Mouse (Mus musculus) gastrocnemius, postnatal 25 days (tissue): Measurements from ENCODE around the gene Etv3. TPM values are rescaled to one million over a fixed set of nuclear protein-coding genes. Genes with fewer than 3 reads are reported as not detected.
"Not testable (repeated sequence)": the region's sequence is repeated elsewhere in the genome, so short reads cannot be mapped to it uniquely, and the experiment has no call there.

Source experiments
- DNase-seq: peaks from one replicate; pipeline ENCODE4 v3.0.0; 2022
- long read RNA-seq, 2 experiments: library from polyadenylated mRNA; stranded (forward); transcript quantifications; one replicate each; pipeline ENCODE4 v2.0.0; 2021
- total RNA-seq, 2 experiments: library from RNA; stranded (reverse); gene quantifications; 1 replicate in 1 of 2; 2 replicates in 1 of 2; pipeline ENCODE4 v1.2.3; 2021

Gene Etv3
- 1 to 10 TPM; 8.3 to 8.7 TPM for total RNA-seq
- long read RNA-seq, experiment 1 = 0 reads
- long read RNA-seq, experiment 2, partial matches to known transcripts = 0 of 2 reads
- long read RNA-seq, experiment 2, other reads (novel, unspliced or antisense) = 2 of 2 reads

DNA sequence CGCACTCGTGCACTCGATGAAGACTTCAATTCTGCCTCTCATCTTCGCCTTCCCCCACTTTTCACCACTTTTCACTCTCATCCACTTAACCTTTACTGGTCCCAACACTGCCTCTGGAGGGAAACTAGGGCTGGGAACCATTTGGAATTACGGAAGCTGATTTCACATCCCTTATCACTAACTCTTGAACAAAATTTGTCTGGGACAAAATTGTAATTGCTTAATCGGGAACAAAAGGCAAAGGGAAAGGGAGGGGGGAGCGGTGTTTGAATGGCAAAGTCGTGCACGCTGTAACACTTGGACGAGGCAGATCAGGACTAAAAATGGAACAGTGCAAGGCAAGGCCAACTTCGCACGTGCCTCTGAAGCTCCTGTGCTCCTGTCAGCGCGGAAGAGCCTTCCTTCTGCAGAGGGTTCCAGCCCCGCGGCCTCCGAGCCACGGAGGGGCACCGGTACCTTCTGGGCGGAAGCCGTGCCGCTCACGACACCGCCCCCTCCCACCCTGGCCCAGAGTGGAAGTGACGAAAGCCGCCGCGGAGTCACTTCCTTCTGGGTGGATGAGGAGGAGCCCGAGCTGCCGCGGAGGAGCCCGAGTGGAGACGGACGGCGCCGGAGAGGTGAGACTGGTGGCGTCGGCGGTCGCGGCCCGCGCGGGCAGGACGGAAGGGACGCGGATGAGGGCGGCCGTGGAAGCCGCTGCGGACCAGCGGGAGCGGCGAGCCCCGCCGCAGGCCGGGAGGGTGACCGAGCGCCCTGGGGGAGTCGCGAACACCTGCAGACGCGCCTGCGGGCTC is at the start of gene Etv3:
TSS of gene Etv3 (plus strand) at position 365 of the 794 bp plus-strand sequence.
- DNase-seq = peak; percentile 88

DNA sequence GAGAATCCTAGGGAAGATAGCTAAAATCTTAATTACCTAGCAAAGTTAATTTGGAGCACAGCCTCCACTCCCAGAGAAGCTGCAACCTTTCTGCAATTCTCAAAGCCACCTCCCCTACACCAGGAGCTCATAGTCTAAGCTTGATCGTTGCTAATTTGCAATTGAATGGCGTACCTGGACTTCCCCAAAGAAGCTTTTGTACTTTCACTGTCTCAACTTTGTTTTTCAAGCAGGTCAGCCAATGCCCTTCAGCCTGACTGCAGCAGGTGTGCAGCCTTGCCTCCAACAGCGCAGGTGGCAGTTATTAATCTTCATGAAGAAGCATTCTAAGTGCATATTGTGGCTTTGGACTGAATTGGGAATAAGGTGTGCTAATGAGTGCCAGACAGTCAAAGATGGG is 47.3 kb upstream of the Etv3 start:
- not testable (repeated sequence) for DNase-seq

DNA sequence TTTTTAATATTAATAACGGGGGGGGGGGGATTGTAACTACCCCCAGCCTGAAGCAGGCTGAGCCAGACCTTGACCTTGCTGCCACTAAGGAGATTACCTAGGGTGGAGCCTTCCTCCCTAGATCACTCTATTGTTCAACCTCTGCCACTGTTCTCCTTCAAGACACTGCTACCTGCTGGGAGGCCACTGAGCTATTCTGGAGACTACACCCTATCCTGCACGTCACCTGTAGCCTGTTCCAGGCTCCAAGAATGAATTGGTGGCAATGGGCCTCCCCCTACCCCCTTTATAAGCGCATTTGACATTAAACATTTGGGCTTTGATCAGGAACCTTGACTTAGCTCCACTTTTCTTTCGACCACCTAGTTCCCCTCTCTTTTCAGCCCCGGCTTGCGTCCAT is 46.6 kb upstream of the Etv3 start:
- not testable (repeated sequence) for DNase-seq

DNA sequence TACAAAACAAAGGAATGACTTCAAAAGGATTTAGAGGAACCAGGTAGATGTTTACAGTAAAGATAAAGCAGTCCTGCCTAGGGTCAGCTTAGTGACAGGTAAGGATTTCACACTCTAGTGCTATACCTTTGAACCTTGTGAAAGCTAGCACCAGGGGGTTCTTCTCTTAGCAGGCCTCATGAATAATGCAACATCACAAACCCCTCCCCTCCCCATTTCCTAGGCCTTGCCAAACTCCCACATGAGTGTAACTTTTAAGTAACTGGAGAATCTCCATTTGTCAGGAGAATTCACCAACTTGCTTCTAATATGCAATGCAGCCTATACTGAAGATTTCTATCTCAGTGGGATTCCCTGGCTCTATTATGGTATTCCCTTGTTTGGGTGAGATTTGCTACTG is 46.0 kb upstream of the Etv3 start:
- not testable (repeated sequence) for DNase-seq

DNA sequence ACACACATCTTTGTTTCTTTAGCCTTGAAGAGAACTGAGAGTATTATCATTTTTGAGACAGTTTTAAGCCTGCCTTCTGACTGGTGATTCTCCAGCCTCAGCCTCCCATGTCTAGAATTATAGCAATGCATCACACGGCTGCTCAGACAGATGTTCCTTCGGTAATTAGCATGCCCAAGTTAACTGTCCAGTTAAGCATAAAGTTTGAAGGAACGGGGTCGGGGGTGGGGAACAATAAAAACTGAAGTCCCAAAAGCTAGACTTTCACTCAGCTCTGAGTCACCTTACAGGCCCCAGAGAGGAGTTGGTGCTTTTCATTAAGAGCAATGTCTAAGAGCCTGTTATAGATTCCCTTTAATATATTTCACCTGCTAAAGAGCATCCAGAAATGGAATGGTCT is 37.8 kb upstream of the Etv3 start:
- DNase-seq = no peak

DNA sequence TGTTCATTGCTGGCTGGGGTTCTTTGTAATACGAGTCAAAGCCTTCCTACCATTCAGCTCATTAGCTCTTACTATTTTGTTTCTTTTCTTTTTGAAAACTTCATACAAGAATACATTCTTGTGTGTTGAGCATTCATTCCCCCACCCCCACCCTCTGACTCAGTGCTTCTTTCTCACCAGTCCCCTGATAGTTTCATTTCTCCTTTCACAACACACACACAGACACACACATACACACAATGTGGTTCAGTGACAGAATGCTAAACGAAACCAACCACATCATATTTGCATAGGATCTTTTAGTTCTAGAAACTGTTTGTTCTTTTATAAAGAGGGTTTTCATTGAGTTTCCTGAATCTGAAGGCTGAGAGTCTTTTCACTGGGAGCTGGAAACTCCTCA is 37.3 kb upstream of the Etv3 start:
- no peak for DNase-seq

DNA sequence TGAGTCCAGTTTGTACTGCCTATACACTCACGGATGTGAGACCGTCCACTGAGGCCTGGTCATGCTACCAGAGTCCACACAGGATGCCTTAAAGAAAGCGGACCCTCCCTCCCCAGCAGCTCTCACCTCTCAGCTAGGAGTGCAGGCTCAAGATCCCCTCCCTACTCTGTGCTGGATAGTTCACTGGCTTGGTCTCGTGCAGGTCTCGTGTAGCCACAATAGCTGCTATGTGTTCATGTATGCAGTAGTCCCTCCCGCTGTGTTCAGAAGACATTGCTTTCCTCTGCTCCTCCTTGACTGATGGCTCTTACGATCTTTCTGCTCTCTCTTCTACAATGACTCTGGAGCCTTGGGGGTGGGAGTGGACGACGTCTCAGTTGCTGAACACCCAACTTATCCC is 26.9 kb upstream of the Etv3 start:
- DNase-seq = no peak

DNA sequence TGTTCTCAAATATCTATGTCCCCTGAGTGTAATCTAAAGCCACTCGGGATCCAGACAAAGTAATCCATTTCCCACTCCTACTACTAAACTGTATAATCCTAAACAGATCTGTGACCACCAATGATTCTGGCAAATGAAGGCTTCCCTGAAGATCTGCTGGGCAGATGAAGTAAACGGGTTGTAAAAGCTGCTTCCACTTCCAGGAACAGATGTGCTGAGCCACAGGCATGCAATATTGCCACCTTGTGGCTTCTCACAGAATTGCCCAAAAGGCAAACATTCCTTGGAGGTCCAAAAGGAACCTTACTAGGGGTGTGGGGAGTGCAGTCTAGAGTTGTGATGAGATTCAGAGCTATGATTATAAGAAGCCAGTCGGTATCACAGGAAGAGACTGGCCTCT is 26.1 kb upstream of the Etv3 start:
- DNase-seq = peak; percentile 40

DNA sequence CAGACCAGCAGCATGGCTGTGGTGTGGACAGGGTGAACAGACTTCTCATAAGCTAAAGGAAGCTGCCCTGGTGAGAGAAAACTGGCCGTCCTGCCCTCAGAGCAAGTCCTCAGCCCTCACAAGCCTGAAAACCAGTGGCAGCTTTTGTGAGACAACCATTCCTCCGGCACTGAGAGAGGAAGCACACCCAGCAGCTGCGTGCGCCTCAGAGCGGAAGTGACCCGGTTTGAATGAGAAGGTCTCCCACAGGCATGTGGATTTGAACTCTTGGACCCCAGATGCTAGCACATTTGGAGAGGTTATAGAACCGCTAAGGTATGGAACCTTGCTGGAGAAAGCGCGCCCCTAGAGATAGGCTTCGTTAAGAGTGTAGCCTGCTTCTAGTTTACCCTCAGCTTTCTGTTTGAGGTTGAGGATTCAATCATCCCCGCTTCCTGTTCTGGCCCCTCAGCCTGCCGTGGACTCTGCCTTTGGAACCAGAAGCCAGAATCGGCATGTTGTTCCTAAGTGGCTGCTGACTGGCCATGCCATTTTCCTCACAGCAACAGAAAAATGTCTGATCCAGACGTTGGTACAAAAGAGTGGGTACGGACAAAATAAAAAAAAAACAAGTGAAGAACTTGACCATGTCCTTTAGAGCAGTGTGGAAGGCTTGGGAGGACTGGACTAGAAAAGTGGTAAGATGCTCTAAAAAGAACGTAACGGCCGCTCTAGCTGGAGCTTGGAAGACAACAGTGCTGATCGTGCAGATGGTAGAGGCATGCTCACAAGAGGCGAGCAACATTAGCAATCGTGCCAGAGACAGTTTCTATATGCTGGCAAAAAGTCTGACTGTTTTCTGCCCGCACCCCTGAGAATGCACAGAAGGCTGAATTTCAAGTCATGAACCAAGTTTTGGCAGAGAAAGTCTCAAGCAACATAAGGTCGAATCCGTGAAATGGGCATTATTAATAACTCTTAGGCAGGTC is 24.8 kb upstream of the Etv3 start:
- no peak for DNase-seq

DNA sequence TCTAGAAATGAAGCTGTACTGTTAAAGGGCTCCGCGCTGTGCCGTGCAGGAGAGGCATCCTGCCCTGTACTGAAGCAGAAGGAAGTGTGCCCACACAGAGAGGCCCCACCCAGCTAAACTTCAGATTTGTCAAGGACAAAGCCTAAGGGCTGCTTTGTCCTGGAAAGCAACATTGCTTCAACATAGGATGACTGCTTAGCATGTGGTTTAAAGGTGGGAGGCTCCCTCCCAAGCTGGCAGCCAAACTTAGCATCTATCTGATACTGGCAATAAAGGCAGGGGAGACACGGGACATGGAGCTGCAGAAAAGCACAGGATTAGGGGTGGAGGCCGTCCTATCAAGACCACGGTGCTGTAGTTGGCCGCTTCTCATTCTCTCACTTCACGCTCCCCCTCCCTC is 24.1 kb upstream of the Etv3 start:
- DNase-seq = no peak

DNA sequence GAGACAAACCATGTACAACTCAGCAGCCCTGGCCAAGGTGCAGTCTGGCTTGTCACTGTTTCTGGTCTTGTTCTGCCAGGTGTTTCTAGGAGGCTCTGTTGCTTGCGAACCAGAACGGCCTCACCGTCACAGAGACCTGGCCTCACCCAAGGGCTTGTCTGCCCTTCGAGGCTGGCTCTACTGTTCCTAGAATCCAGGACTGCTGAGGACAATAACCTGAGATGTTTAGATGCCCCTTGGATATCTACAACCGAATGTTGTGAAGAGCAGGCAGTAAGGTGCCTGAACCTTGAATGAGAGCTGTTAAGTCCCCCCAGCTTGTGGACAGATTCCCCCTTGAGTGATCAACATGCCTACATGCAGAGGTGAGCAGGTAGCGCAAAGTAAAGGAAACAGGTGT is 22.4 kb upstream of the Etv3 start:
- no peak for DNase-seq

DNA sequence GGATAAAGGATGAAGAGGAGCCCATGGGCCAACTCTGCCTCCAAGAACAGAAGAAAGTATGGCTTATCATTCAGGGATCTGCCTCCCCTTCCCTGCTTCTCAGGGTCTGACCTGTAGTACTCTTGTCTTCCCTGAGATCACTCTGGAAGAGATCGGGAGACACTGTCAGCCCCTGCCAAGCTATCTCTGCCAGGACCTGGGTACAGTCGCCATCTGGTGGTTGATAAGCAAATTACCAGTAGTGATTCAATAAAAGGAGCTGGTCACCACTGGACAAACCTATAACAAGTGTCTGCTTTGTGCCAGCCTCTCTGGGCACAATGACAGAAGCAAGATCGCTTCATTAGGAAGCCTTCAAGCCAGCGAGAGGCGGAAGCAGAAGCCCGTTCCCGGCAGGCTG is 20.9 kb upstream of the Etv3 start:
- no peak for DNase-seq

DNA sequence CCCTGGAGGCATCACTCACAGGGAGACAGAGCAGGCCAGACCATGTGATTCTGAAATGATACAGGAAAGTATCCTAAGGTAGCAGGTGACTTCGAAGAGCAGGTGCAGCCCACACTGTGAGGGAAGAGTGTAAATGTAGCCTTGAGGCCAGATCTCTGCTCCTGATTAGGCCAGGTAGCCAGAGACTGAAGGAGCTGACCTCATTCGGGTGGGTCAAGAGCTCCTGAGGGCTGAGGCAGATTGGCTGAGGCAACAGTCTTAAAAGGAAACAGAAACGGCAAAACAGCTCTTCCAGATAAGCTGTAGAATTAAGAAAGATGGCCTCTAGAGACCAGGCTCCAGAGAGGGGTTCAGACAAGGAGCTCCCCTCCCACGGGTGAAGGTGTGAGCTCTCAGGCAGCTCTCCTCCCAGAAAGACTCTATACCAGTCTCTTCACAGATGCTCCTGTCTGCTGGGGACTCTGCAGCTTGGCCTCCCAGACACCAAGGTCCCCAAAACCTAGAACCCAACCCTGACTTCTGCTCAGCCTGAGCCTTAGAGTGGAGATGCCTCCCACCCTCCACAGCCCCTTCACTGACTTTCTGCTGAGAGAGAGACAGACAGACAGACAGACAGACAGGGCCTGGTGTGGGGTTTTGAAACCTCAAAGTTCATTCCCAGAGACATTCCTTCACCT is 20.3 kb upstream of the Etv3 start:
- DNase-seq = no peak

DNA sequence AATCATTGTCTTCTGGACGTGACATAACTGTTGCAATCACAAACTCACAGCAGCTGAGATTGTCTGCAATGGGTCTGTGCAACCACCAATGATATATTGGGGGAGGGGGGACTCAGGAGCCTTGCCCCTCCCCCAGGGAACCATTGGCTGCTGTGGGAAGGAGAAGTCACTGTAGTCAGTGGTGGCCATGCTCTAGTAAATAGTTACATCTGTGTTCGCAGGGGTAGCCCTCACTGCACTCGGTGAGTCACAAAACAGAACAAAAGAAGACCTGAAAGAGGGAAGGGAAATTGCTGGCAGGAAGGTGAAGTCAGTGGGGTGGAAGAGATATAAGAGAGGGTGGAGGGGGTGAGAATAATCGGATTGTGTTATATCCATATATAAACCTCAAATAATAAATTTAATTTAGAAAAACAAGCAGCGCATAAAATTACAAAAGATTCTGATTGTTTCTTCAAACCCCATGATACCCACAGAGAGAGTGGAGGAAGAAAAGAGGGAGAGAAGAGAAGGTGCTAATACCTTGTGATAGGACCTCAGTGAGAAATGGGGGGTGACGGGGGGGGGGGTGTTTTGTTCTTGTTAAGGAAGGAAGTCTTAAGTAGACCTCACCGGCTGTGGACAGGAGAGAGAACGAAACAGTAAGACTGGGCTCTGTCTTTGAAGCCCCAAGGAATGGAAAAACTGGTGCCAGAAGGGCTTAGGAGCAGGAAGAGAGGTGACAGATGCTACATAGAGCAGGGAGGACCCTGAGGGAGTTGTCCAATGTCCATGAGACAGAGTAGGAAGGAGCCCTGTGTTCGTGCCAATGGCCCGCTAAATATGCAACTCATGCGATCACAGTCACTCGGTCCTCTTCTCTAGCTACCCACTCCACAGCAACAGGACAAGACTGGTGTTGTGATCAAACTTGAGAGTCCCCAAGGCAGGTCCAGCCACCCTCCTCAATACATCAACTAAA is 18.5 kb upstream of the Etv3 start:
- DNase-seq = no peak

DNA sequence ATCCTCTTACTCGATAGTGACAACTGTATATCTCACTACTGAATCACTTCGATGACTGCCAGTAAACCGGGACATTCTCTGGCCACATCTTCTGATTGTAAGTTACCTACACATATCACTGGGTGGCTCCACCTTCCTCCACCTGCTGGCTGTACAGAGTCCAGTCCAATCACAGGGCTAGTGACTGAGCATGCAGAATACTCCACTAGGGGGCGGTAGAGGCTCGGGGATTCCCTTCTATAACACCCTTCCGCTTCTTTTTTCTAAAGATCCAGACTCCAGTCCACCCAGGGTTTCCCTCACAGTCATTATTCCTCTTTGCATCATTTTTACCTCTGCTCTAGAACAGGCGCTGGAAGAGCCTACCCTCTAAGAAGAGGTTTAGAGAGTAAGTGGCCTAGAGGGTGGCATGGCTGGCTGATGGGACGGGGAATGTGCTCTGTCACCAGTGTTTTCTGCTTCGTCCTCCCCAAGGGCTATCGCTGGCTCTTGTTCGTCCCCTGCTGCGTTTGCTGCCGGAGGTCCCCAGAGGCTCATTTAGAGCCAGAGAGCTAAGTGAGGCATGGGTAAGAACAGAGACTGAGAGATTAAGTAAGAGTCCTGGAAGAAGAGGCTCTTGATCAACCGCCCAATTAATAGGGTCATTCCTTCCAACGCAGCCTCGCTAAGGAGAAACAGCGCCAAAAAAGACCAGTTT is 16.9 kb upstream of the Etv3 start:
- DNase-seq = peak; percentile 51

DNA sequence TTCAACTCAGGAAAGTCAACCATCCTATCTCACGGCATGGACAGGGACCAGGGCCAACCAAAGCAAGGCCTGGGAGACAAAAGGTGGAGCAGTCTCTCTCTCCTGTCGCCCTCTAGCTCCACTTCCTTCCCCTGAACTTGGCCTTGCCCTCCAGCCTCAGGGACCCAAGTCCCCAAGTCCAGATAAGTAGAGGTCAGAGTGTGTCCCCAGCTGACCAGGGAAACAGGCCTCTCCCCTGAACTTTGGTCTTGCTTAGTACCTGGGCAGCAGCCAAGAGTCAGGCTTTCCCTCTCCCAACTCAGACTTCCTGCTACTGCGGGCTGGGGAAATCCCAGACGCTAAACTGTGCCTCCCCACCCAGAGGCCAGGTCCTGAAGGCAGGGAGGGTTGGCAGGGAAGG is 16.1 kb upstream of the Etv3 start:
- DNase-seq = peak; percentile 47

DNA sequence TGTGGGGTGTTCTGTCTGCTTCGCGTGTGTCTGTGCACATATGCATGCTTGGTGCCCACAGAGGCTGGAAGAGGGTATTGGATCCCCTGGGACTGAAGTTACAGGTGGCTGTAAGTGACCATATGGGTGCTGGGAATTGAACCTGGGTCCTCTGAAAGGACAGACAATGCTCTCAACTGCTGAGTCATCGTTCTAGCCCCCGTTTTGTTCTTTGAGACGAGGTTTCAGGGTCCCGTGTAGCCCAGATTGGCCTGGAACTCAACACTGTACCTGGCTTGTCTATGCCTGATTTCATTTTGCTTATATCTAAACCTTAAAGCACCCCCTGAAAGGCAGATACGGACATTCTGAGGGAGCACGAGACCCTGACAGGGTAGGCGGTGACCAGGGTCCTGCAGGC is 14.4 kb upstream of the Etv3 start:
- no peak for DNase-seq

DNA sequence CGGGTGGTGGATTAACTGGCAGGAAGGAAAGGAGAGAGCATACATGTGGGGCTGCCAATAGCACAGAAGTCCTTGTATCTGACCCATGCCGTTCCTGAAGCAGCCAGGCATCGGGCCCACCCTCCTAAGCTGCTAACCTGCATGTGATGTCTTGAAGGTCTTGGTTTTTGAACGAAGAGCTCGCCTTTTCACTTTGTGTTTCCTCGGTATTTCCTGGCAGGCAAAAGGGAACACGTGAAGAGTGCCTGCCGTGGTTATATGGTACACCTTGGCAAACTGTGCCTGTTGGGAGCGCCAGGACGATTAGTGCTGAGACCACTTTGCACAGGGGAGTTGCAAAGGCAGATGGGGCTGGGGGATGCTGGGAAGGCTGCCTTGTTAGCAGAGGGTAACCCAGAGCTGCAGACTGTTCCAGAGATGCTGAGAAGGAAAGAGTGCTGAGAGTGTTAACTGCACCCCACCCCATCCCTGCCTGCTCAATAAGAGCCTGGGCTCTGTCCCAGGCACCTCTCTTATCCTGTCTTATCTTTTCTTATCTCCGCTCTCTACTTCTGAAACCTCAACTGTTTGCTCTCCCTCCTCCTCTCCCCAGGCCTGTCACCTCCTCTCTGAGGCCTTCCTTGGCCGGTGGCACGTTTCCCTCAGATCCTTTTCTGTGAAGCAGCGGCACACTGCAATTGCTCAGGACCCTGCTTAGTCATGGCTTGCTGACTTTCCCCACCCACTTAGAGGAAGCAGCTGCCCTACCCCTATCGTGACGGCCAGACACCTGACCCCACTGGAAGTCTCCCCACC is 13.0 kb upstream of the Etv3 start:
- no peak for DNase-seq

DNA sequence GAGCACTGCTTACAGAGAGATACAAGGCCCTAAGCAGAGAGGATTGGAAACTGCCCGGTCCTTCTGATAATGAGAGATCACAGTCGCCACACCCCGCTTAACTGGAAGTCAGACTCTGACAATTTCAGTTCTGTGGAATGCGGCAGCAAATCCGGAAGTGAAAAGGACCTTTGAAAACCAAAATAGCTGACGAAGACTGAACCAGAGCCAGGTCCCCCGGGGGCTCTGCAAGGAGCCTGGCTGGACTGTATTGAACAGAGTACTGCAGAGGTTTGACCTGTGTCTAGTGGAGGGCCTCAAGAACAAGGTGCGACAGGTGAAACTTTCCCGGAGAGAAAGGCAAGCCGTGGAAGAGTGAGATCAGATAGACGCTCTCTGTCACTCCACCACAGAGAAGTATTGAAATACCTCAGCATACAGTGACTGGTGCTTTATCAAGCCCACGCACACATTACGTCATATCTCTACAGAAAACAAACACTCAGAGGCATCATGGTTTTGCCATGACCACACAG is 9.6 kb upstream of the Etv3 start:
- DNase-seq = no peak

DNA sequence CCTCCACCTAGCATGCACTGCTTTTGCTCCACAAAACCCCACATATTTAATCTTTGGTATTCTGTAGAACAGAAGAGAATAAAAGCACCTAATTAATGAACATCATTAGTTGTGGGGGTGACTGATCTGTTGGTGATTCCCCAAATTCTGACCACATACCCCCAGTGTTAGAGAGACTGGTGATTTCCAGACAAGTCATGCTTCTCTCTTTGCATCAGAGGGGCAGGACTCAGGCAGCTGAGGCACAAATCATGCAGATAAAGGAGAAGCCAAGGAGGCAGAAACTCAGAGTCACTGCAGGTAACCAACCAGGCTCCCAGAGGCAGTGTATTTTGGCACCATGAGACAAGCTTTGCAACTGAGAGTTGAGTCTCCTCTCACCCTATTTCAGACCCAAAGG is 6.8 kb upstream of the Etv3 start:
- DNase-seq = no peak
